Mouse (Mus musculus): ENCODE data around the gene Gabrr3.
"Not testable (repeated sequence)": the region's sequence is repeated elsewhere in the genome, so short reads cannot be mapped to it uniquely, and the experiment has no call there.

Gene Gabrr3

DNA sequence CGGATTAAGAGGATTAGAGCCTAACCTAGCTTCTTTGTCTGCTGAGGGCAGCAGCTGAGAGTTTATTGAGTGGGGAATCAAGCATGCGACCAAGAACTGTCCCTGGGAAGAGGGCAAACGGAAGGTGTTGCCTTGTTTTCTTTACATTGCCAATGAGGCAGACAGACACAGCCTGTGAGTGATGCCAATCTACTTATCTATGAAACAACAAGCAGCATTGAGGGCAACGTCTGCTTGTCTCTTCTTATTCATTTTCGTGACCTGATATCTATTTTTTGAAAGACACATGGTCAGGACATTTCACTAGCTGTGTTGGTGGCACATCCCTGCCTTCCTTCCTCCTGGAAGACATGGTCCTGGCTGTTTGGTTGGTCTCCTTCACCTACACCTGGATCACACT lies at the start of gene Gabrr3:
TSS of gene Gabrr3 (plus strand) at position 301 of the 400 bp plus-strand sequence.
- no peak for DNase-seq

DNA sequence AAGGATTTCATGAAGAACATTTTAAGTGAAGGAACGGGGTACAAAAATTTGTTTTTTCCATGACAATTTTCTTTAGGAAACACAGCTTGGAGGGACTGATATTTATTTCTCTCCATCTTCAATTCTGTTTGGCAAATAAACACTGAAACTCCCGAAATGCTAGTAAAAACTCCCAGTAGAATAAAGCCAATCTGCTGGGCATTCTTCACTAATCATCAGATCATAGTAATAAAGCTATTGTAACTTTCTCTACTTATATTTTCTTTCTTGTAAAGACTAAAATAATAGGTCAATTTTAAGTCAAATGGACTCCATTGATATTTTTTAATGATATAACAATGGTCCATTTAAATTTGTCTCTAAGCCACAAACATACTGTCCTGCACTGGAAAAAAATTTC lies 43.2 kb upstream of the Gabrr3 start, which contains the start of gene Olfr209:
TSS of gene Olfr209 (minus strand) at position 101 of the 400 bp plus-strand sequence.
- no peak for DNase-seq

DNA sequence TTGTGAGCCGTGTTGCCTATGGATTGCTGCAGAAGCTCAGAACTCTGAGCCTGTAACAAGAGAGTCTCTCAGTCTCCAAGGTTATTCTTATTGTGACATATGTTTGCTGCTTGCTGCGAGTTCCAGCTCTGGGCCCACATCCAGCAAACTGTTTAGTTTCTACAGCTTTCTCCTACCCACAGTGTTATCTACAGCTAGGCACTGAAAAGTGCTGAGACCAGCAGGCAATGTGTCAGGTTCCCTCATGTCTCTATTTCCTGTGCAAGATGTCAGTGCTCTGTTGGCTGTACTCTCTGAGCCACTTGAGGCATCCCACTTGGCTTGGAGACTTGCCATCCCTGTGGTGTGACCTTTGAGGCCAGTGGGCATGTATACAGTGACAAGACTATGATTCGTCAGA lies 13.8 kb upstream of the Gabrr3 start:
- no peak for DNase-seq

DNA sequence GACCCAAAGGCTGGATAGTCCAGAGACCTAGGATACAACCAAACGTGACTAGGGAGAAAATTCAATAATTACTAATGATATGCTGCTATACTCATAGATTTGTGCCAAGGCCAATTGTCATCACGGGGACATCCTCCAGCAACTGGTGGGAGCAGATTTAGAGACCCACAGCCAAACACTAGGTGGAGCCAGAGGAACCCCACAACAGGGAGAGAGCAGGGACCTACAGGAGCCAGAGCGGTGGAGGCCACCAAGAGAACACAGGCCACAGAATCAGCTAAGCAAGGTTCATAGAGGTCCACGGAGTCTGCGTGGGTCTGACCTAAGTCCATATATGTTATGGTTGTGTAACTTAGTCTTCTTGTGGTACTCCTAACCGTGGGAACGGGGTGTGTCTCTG lies 6.0 kb upstream of the Gabrr3 start:
- no peak for DNase-seq

- no peak for DNase-seq
These were observed 5.1 kb upstream of the Gabrr3 start for GRCm38 (mm10) chr16:59401985-59402384.

- DNase-seq = no peak
These were observed 3.4 kb upstream of the Gabrr3 start for GRCm38 (mm10) chr16:59403684-59404083.

DNA sequence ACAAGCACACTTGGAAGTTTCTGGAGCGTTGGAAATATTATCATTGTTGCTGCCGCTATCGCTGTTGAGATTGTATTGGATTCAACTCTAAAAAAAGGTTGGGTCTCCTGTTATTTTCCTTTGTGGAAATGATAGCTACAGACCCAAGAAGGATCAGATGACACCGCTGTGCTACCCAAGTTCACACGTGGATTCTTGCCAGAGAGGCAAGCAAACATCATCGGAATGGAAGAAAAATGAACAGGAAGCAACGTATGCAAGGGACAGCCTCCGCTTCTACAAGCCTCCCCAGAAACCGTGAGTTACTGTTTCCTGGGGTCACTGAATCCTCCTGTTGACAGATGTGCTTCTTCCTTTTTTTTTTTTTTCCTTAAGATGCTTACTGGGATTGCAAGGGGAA lies 2.3 kb upstream of the Gabrr3 start:
- no peak for DNase-seq

- DNase-seq = no peak
These were observed 2.2 kb downstream of the Gabrr3 start for GRCm38 (mm10) chr16:59409341-59409748.

DNA sequence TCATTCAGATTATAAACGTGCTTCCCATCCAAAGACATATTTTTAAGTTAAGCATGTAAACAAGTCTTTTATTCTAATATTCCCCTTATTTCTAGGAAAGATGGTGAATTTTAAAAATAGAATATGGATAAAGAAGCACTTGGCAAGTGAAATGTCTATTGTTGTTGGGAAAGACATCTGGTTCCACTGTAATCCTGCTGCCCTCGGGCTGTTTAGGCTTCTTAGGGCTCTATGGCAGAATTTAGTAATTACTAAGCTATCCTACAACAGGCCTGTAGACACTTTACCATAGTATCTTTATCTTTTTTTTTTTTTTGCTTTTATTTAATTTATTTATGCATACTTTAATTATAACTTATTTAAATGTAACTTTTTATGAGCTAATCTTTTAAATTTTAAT lies 2.7 kb downstream of the Gabrr3 start:
- DNase-seq = no peak

DNA sequence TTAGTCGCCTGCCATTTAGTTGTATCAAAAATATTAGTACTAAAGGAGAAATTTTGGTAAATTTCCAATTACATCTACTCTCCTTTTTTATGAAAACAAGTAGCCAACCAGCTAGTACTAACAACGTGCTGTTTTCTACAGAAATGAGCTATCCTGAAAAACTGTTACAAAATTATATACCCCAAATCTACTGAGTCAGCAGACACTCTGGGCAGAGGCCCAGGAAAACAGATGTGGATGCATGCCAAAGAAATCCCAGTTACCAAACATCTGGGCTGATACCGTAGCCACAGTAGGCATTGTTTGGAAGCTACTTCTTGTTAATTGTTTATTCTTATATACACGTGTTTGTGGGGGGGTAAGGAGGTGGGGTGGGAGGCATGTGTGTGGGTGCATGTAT lies 6.3 kb downstream of the Gabrr3 start:
- no peak for DNase-seq

- no peak for DNase-seq
These were observed 13.2 kb downstream of the Gabrr3 start for GRCm38 (mm10) chr16:59420237-59420866.

DNA sequence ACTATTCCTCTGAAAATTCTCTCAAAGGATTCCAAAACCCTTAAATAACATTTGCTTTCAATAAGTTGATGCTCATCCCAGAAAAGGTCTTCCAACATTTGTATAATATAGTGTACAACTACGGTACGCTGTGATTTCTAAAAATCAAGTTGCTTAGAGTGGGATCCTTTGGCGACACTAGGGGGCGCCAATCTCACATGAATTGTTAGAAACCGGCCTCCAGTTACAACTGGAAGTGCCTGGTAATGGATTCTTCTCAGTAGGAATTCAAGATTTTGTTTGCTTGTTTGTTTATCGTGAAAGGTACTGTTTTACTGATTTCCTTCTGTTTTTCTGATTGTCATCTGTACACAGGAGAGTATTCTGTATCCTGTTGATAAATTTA lies 13.7 kb downstream of the Gabrr3 start:
- DNase-seq = peak; percentile 30

GRCm38 (mm10) chr16:59421571-59422345 lies 14.6 kb downstream of the Gabrr3 start:
- DNase-seq = no peak

DNA sequence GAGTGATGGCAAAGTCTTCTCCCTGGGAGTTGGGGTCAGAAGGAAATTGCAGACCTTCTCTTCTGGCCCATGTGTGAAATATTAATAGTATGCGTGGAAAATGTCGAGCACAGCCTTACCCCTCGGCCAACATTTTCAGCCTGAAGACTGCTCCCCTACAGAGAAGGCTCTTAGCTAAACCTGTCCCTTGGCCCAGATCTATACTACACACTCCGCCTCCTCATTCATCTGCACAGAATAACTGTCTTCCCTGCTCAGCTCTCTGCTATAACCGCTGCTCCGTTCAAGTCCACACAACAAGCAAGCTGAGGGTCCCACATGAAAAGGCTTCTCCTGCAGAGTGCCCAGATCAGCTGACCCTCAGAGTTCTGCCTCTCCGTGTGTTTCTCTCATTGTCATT lies 20.8 kb downstream of the Gabrr3 start:
- no peak for DNase-seq

GRCm38 (mm10) chr16:59433181-59433580 lies 26.0 kb downstream of the Gabrr3 start:
- DNase-seq = no peak

- peak; percentile 41 for DNase-seq
These were observed 37.9 kb downstream of the Gabrr3 start for GRCm38 (mm10) chr16:59444880-59445559.

- no peak for DNase-seq
These were observed 41.0 kb downstream of the Gabrr3 start for GRCm38 (mm10) chr16:59448181-59448580.

DNA sequence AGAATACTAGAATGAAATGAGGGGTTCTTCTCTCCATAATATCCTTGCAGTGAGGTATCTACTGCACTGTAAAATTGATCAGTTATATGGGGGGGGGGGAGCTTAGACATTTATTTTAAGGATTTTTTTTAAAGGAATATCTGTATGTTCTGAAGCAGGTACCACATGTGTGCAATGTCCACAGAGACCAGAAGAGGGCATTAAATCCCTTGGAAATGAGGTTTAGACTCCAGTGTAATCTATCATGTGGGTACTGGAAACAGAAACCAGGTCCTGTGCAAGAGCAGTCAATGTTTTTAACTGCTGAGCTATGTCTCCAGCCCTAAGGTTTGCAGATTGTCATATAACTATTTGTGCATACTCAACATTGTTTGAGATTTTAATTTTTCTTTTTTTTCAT lies 42.0 kb downstream of the Gabrr3 start:
- DNase-seq = no peak

DNA sequence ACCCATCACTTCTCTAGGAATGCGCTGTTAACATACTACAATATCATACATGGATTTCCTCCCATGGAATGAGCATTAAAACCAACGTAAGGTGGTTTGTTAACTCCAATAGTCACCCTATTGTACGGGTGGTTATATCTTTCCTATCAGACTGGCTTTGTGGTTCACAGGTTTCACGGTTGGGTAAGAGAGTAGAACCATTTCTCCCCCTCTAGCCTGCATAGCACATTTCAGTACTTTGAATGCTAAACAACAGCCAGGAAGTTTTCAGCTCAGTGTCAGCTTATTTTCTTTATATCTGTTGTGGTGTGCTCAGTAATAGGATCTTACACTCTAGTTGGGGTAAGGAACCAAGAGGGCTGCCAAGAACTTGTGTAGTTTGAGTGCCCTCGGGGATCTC lies 44.7 kb downstream of the Gabrr3 start:
- no peak for DNase-seq

DNA sequence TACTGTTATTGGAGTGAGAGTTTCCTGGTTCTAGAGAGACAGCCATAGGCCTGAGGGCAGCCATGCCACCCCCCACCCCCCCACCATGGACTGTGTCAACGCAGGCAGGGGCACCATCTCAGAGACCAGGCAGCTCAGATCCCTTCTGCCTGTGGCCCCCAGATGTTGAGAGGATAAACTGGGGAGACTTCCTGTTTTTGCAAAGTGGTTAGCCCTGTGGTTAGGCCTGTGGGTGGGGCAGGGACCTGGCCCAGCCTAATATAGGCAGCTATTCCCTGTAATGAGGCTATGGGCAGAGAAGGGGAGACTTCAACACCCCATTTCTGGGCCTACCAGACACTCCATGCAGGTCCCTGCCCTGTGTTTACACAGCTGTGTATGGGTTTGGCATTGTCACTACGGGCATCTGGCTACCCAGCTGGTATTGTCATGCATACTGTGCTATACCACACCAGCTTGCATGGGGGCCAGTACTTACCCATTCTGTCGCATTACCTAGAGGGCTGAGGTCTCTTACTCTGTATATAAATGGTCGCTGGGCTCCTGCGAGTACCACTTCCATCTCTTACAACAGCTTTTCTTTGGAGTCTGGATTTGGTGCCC lies 52.2 kb downstream of the Gabrr3 start:
- not testable (repeated sequence) for DNase-seq

- DNase-seq = no peak
These were observed 56.4 kb downstream of the Gabrr3 start for GRCm38 (mm10) chr16:59463567-59463966.

DNA sequence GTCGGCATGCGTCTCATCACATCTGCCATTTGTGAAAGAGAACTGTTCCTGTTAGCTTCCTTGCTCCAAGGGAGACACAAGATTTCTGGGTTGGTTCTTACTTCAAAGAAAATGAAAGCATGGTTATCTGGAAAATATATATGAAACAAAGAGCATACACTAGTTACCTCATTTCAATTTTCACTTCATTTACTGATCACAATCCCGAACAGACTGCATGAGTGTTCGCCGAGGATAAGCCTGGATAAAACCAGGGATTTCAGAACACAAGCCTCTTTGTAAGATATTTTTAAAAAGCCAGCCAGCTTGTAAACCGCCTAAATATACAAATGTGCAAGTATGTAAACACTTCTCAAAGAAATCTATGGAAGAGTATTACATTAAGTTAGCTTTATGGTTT lies 56.8 kb downstream of the Gabrr3 start:
- DNase-seq = no peak

- DNase-seq = no peak
These were observed 62.7 kb downstream of the Gabrr3 start for GRCm38 (mm10) chr16:59469846-59470245.

Data from kidney, adult 11 months (tissue).